Mouse (Mus musculus) limb, embryonic 15.5 days (tissue): ENCODE measurements around the gene Arl15. TPM values are rescaled to one million over a fixed set of nuclear protein-coding genes. Genes with fewer than 3 reads are reported as not detected.

ENCODE experiments used
- ATAC-seq: fragments of 200-750 bp; cut with Nextera tagmentation; 2 replicates; pipeline ENCODE4 v1.8.0; 2017; ENCODE audit warnings: low read depth, moderate TSS enrichment; ENCODE audit not compliant: insufficient number of reproducible peaks, low FRiP score, low TSS enrichment
- H3K27ac ChIP-seq: fragments of 300-500 bp; sonication (generic); 2 replicates; pipeline ENCODE4 v1.5.1; 2015; ENCODE audit warnings: moderate library complexity, mild to moderate bottlenecking, inconsistent platforms
- H3K27me3 ChIP-seq: fragments of 300-500 bp; sonication (generic); 2 replicates; pipeline ENCODE4 v1.6.1; 2015; ENCODE audit warnings: inconsistent platforms
- H3K36me3 ChIP-seq: fragments of 300-500 bp; sonication (generic); 2 replicates; pipeline ENCODE4 v1.6.1; 2015; ENCODE audit warnings: inconsistent platforms
- H3K4me1 ChIP-seq: fragments of 300-500 bp; sonication (generic); 2 replicates; pipeline ENCODE4 v1.6.1; 2015; ENCODE audit warnings: inconsistent platforms
- H3K4me2 ChIP-seq: fragments of 300-500 bp; sonication (generic); 2 replicates; pipeline ENCODE4 v1.6.1; 2015; ENCODE audit warnings: mild to moderate bottlenecking, inconsistent platforms
- H3K4me3 ChIP-seq: fragments of 300-500 bp; sonication (generic); 2 replicates; pipeline ENCODE4 v1.5.1; 2015; ENCODE audit warnings: mild to moderate bottlenecking, inconsistent platforms
- H3K9ac ChIP-seq: fragments of 300-500 bp; sonication (generic); 2 replicates; pipeline ENCODE4 v1.6.1; 2015; ENCODE audit warnings: inconsistent platforms
- H3K9me3 ChIP-seq: fragments of 300-500 bp; sonication (generic); 2 replicates; pipeline ENCODE4 v1.6.1; 2016; ENCODE audit warnings: inconsistent platforms
- WGBS: fragments of 180-500 bp; shearing (Covaris S2); methylation state at CpG from one replicate; pipeline ENCODE4 v1.1.7; 2015; 5-methylcytosine and 5-hydroxymethylcytosine counted together
- polyA plus RNA-seq: library from polyadenylated mRNA; unstranded; fragments of >200 nt; fragmentation: Nextera tagmentation; extraction: Ambion mirVana; gene quantifications from 2 replicates; pipeline ENCODE4 v1.2.1, GENCODE M21; 2015

Arl15 gene
- polyA plus RNA-seq, 1 experiment from 2014 or later: 10.8 TPM

- WGBS: 55% methylated on average over 3 of the region's 3 CpGs
- no peak overlapping the region for H3K27ac ChIP-seq
- H3K36me3 ChIP-seq: no peaks in the 10 kb centered on the region
- no peak for ATAC-seq
- no peak overlapping the region for H3K9ac ChIP-seq
- H3K27me3 ChIP-seq: no peaks in the 10 kb centered on the region
- peaks cover 4% of the 10 kb centered on the region; the same call in 1 of the 2 replicates for H3K4me1 ChIP-seq
- no peak overlapping the region for H3K4me3 ChIP-seq
- H3K9me3 ChIP-seq: no peaks in the 10 kb centered on the region
- H3K4me2 ChIP-seq: no peak overlapping the region
Observed at GRCm38 (mm10) chr13:113939681-113940080, 145.4 kb downstream of the Arl15 start.

- no peaks in the 10 kb centered on the region for H3K36me3 ChIP-seq
- H3K9me3 ChIP-seq: no peaks in the 10 kb centered on the region
- peaks cover 4% of the 10 kb centered on the region; the same call in 1 of the 2 replicates for H3K4me1 ChIP-seq
- no peaks in the 10 kb centered on the region for H3K27me3 ChIP-seq
- no peak overlapping the region for H3K4me3 ChIP-seq
- no peak overlapping the region for H3K4me2 ChIP-seq
- no peak overlapping the region for H3K27ac ChIP-seq
- WGBS: 82% methylated on average over 7 of the region's 7 CpGs
- no peak for ATAC-seq
- no peak overlapping the region for H3K9ac ChIP-seq
Observed at GRCm38 (mm10) chr13:113940151-113940550, 145.8 kb downstream of the Arl15 start.

- H3K27me3 ChIP-seq: no peaks in the 10 kb centered on the region
- no peak overlapping the region for H3K4me3 ChIP-seq
- H3K9me3 ChIP-seq: no peaks in the 10 kb centered on the region
- no peak overlapping the region for H3K27ac ChIP-seq
- 87% methylated on average over 3 of the region's 3 CpGs for WGBS
- ATAC-seq: no peak
- no peak overlapping the region for H3K9ac ChIP-seq
- H3K36me3 ChIP-seq: no peaks in the 10 kb centered on the region
- H3K4me2 ChIP-seq: no peak overlapping the region
- peaks cover 4% of the 10 kb centered on the region; the same call in 1 of the 2 replicates for H3K4me1 ChIP-seq
Observed at GRCm38 (mm10) chr13:113941943-113942342, 147.6 kb downstream of the Arl15 start.

- H3K36me3 ChIP-seq: no peaks in the 10 kb centered on the region
- no peak overlapping the region for H3K4me3 ChIP-seq
- peaks cover 8% of the 10 kb centered on the region for H3K4me1 ChIP-seq
- no peak overlapping the region for H3K27ac ChIP-seq
- H3K27me3 ChIP-seq: no peaks in the 10 kb centered on the region
- no peak overlapping the region for H3K4me2 ChIP-seq
- H3K9me3 ChIP-seq: no peaks in the 10 kb centered on the region
- H3K9ac ChIP-seq: no peak overlapping the region
- ATAC-seq: no peak
- 43% methylated on average over 4 of the region's 4 CpGs for WGBS
Observed at GRCm38 (mm10) chr13:113947546-113947945, 153.2 kb downstream of the Arl15 start.

GRCm38 (mm10) chr13:113949708-113950107, 155.4 kb downstream of the Arl15 start:
- Histone ChIP-seq H3K4me1 (peaks cover 8% of the 10 kb centered on the region), H3K27ac (peak overlapping the region; percentile 60), H3K27me3 (no peaks in the 10 kb centered on the region), H3K9me3 (no peaks in the 10 kb centered on the region), H3K36me3 (no peaks in the 10 kb centered on the region), H3K9ac (no peak overlapping the region), H3K4me3 (no peak overlapping the region), H3K4me2 (no peak overlapping the region)
- WGBS: 61% methylated on average over 5 of the region's 5 CpGs
- ATAC-seq: no peak

GRCm38 (mm10) chr13:113950131-113950530, 155.8 kb downstream of the Arl15 start:
- WGBS: 46% methylated on average over 6 of the region's 6 CpGs
- Histone ChIP-seq H3K4me2 (no peak overlapping the region), H3K4me3 (no peak overlapping the region), H3K9ac (no peak overlapping the region), H3K27me3 (no peaks in the 10 kb centered on the region), H3K4me1 (peaks cover 8% of the 10 kb centered on the region), H3K36me3 (no peaks in the 10 kb centered on the region), H3K27ac (peak overlapping the region; percentile 60; the same call in 1 of the 2 replicates), H3K9me3 (no peaks in the 10 kb centered on the region)
- no peak for ATAC-seq

GRCm38 (mm10) chr13:113957438-113957837, 163.1 kb downstream of the Arl15 start:
- Histone ChIP-seq H3K9me3 (no peaks in the 10 kb centered on the region), H3K4me2 (no peak overlapping the region), H3K36me3 (no peaks in the 10 kb centered on the region), H3K27ac (no peak overlapping the region), H3K4me3 (no peak overlapping the region), H3K9ac (no peak overlapping the region), H3K27me3 (no peaks in the 10 kb centered on the region), H3K4me1 (no peaks in the 10 kb centered on the region)
- ATAC-seq: no peak
- WGBS: 83% methylated on average over 4 of the region's 4 CpGs

GRCm38 (mm10) chr13:113964945-113965344, 170.6 kb downstream of the Arl15 start:
- no peak for ATAC-seq

GRCm38 (mm10) chr13:113970706-113971105, 176.4 kb downstream of the Arl15 start:
- H3K9ac ChIP-seq: no peak overlapping the region
- no peak for ATAC-seq
- no peaks in the 10 kb centered on the region for H3K27me3 ChIP-seq
- H3K27ac ChIP-seq: no peak overlapping the region
- no peak overlapping the region for H3K4me3 ChIP-seq
- no peaks in the 10 kb centered on the region; the same call in 1 of the 2 replicates for H3K36me3 ChIP-seq
- no peak overlapping the region for H3K4me2 ChIP-seq
- WGBS: 59% methylated on average over 5 of the region's 5 CpGs
- no peaks in the 10 kb centered on the region for H3K9me3 ChIP-seq
- no peaks in the 10 kb centered on the region for H3K4me1 ChIP-seq

More at GRCm38 (mm10) chr13:113964945-113965344, 170.6 kb downstream of the Arl15 start:
- Histone ChIP-seq H3K9me3 (no peaks in the 10 kb centered on the region), H3K9ac (no peak overlapping the region), H3K4me2 (no peak overlapping the region), H3K36me3 (no peaks in the 10 kb centered on the region; the same call in 1 of the 2 replicates), H3K27me3 (no peaks in the 10 kb centered on the region), H3K4me1 (no peaks in the 10 kb centered on the region), H3K27ac (no peak overlapping the region), H3K4me3 (no peak overlapping the region)
- 79% methylated on average over 9 of the region's 9 CpGs for WGBS

- H3K9ac ChIP-seq: no peak overlapping the region
- no peak for ATAC-seq
- H3K4me2 ChIP-seq: no peak overlapping the region
- WGBS: 62% methylated on average over 7 of the region's 7 CpGs
- no peak overlapping the region for H3K27ac ChIP-seq
- no peak overlapping the region for H3K4me3 ChIP-seq
- H3K36me3 ChIP-seq: no peaks in the 10 kb centered on the region; the same call in 1 of the 2 replicates
- no peaks in the 10 kb centered on the region for H3K9me3 ChIP-seq
- no peaks in the 10 kb centered on the region for H3K4me1 ChIP-seq
- H3K27me3 ChIP-seq: no peaks in the 10 kb centered on the region
Observed at GRCm38 (mm10) chr13:113972401-113972800, 178.1 kb downstream of the Arl15 start.

GRCm38 (mm10) chr13:113974866-113975265, 180.6 kb downstream of the Arl15 start:
- WGBS: 63% methylated on average over 1 of the region's 1 CpGs
- Histone ChIP-seq H3K4me2 (no peak overlapping the region), H3K4me3 (no peak overlapping the region), H3K4me1 (no peaks in the 10 kb centered on the region), H3K27ac (no peak overlapping the region), H3K9ac (no peak overlapping the region), H3K27me3 (no peaks in the 10 kb centered on the region), H3K36me3 (no peaks in the 10 kb centered on the region), H3K9me3 (no peaks in the 10 kb centered on the region)
- no peak for ATAC-seq

GRCm38 (mm10) chr13:113975722-113976121, 181.4 kb downstream of the Arl15 start:
- peak overlapping the region; percentile 17; the same call in 1 of the 2 replicates for H3K27ac ChIP-seq
- H3K9me3 ChIP-seq: no peaks in the 10 kb centered on the region
- H3K27me3 ChIP-seq: no peaks in the 10 kb centered on the region
- H3K4me3 ChIP-seq: no peak overlapping the region
- H3K36me3 ChIP-seq: no peaks in the 10 kb centered on the region
- H3K9ac ChIP-seq: no peak overlapping the region
- WGBS: 31% methylated on average over 6 of the region's 6 CpGs
- no peak overlapping the region for H3K4me2 ChIP-seq
- peaks cover 2% of the 10 kb centered on the region; the same call in 1 of the 2 replicates for H3K4me1 ChIP-seq
- ATAC-seq: no peak

- no peaks in the 10 kb centered on the region for H3K36me3 ChIP-seq
- no peaks in the 10 kb centered on the region for H3K27me3 ChIP-seq
- 58% methylated on average over 4 of the region's 4 CpGs for WGBS
- no peak for ATAC-seq
- H3K9me3 ChIP-seq: no peaks in the 10 kb centered on the region
- H3K4me1 ChIP-seq: peaks cover 8% of the 10 kb centered on the region; the same call in 1 of the 2 replicates
- no peak overlapping the region for H3K27ac ChIP-seq
- H3K9ac ChIP-seq: no peak overlapping the region
- H3K4me3 ChIP-seq: no peak overlapping the region
- no peak overlapping the region for H3K4me2 ChIP-seq
Observed at GRCm38 (mm10) chr13:113976936-113977335, 182.6 kb downstream of the Arl15 start.
